Mouse (Mus musculus) MEL (cell line): Measurements from ENCODE around the gene Golga3. TPM values are rescaled to one million over a fixed set of nuclear protein-coding genes. Genes with fewer than 3 reads are reported as not detected.
A peak's percentile ranks its signal among the peaks of the same experiment; 100 is the strongest.

ENCODE experiments used
- DNase-seq: peaks from one replicate; pipeline ENCODE4 v3.0.0; 2011; ENCODE audit warnings: low read depth, low spot score
- H3K27ac ChIP-seq: 2 replicates; pipeline ENCODE4 v1.5.1; 2012; ENCODE audit warnings: low read depth, mild to moderate bottlenecking, control low read depth, low read length, moderate library complexity; ENCODE audit not compliant: control insufficient read depth
- H3K27me3 ChIP-seq, 2 experiments: fragments of 150-350 bp in 1 of 2; sonication (generic) in 1 of 2; 2 replicates each; pipeline ENCODE4 v1.6.1; 2012; ENCODE audit warnings: low read length in 2 of 2, mild to moderate bottlenecking in 2 of 2, improper control_type of control experiment in 1 of 2, moderate library complexity in 1 of 2; ENCODE audit not compliant: insufficient read depth in 2 of 2, control insufficient read depth in 1 of 2
- H3K36me3 ChIP-seq, 2 experiments: 2 replicates each; pipeline ENCODE4 v1.6.1; 2012 to 2014; ENCODE audit warnings: low read length in 2 of 2, improper control_type of control experiment in 1 of 2, inconsistent platforms in 1 of 2, mild to moderate bottlenecking in 1 of 2; ENCODE audit not compliant: insufficient read depth in 2 of 2, control insufficient read depth in 1 of 2
- H3K4me1 ChIP-seq, 2 experiments: fragments of 150-350 bp in 1 of 2; sonication (generic) in 1 of 2; 2 replicates each; pipeline ENCODE4 v1.6.1; 2012; ENCODE audit warnings: low read length in 2 of 2, improper control_type of control experiment in 1 of 2, mild to moderate bottlenecking in 1 of 2; ENCODE audit not compliant: insufficient read depth in 2 of 2, control insufficient read depth in 1 of 2
- H3K4me3 ChIP-seq, 2 experiments: fragments of 150-350 bp in 1 of 2; sonication (generic) in 1 of 2; 2 replicates each; pipeline ENCODE4 v1.5.1; 2012; ENCODE audit warnings: low read depth in 2 of 2, low read length in 2 of 2, mild to moderate bottlenecking in 2 of 2, moderate library complexity in 2 of 2, control low read depth in 1 of 2, improper control_type of control experiment in 1 of 2; ENCODE audit not compliant: control insufficient read depth in 1 of 2, insufficient read depth in 1 of 2
- H3K79me2 ChIP-seq: 2 replicates; pipeline ENCODE4 v1.6.1; 2012; ENCODE audit warnings: mild to moderate bottlenecking, low read length, moderate library complexity; ENCODE audit not compliant: control insufficient read depth, poor library complexity, insufficient read depth
- H3K9ac ChIP-seq: 2 replicates; pipeline ENCODE4 v1.6.1; 2012; ENCODE audit warnings: low read depth, mild to moderate bottlenecking, control low read depth, low read length, moderate library complexity; ENCODE audit not compliant: control insufficient read depth, poor library complexity, severe bottlenecking
- H3K9me3 ChIP-seq: fragments of 150-350 bp; sonication (generic); replicated peaks from 2 replicates; pipeline ENCODE4 v1.6.1; 2012; ENCODE audit warnings: mild to moderate bottlenecking, low read length, improper control_type of control experiment, moderate library complexity; ENCODE audit not compliant: insufficient read depth
- BHLHE40 ChIP-seq: IDR thresholded peaks from 2 replicates; pipeline ENCODE4 v1.6.1; 2012; ENCODE audit warnings: low read depth, mild to moderate bottlenecking, inconsistent platforms, low read length, improper control_type of control experiment, borderline replicate concordance
- CHD1 ChIP-seq: IDR thresholded peaks from 2 replicates; pipeline ENCODE4 v1.6.1; 2012; ENCODE audit warnings: low read depth, mild to moderate bottlenecking, inconsistent platforms, low read length, improper control_type of control experiment
- CHD2 ChIP-seq: IDR thresholded peaks from 2 replicates; pipeline ENCODE4 v1.6.1; 2011; ENCODE audit warnings: low read length, improper control_type of control experiment
- CTCF ChIP-seq, 3 experiments: IDR thresholded peaks in 2 of 3; conservative IDR thresholded peaks in 1 of 3; 2 replicates each; pipeline ENCODE4 v1.5.1; 2011 to 2012; ENCODE audit warnings: low read length in 3 of 3, low read depth in 2 of 3, mild to moderate bottlenecking in 2 of 3, improper control_type of control experiment in 1 of 3, inconsistent platforms in 1 of 3, mixed read lengths in 1 of 3, moderate library complexity in 1 of 3; ENCODE audit not compliant: control insufficient read depth in 1 of 3, insufficient read depth in 1 of 3, poor library complexity in 1 of 3, severe bottlenecking in 1 of 3
- E2F4 ChIP-seq: IDR thresholded peaks from 2 replicates; pipeline ENCODE4 v1.6.1; 2011; ENCODE audit warnings: low read depth, low read length, improper control_type of control experiment, borderline replicate concordance
- EP300 ChIP-seq, 2 experiments: IDR thresholded peaks; 2 replicates each; pipeline ENCODE4 v1.6.1; 2011; ENCODE audit warnings: improper control_type of control experiment in 2 of 2, low read length in 2 of 2, low read depth in 1 of 2, mild to moderate bottlenecking in 1 of 2
- ETS1 ChIP-seq: IDR thresholded peaks from 2 replicates; pipeline ENCODE4 v1.6.1; 2012; ENCODE audit warnings: low read depth, mild to moderate bottlenecking, inconsistent platforms, low read length, improper control_type of control experiment, moderate library complexity
- GABPA ChIP-seq: IDR thresholded peaks from 2 replicates; pipeline ENCODE4 v1.6.1; 2012; ENCODE audit warnings: low read depth, mild to moderate bottlenecking, inconsistent platforms, low read length, improper control_type of control experiment, moderate library complexity
- GATA1 ChIP-seq: IDR thresholded peaks from 2 replicates; pipeline ENCODE4 v1.6.1; 2011; ENCODE audit warnings: low read depth, low read length, improper control_type of control experiment
- HCFC1 ChIP-seq: IDR thresholded peaks from 2 replicates; pipeline ENCODE4 v1.6.1; 2012; ENCODE audit warnings: low read depth, mild to moderate bottlenecking, inconsistent platforms, low read length, improper control_type of control experiment, moderate library complexity
- JUND ChIP-seq: IDR thresholded peaks from 2 replicates; pipeline ENCODE4 v1.6.1; 2011; ENCODE audit warnings: low read depth, mild to moderate bottlenecking, improper control_type of control experiment, low read length
- MAFK ChIP-seq: IDR thresholded peaks from 2 replicates; pipeline ENCODE4 v1.6.1; 2011; ENCODE audit warnings: low read depth, mild to moderate bottlenecking, low read length, improper control_type of control experiment, borderline replicate concordance
- MAX ChIP-seq: IDR thresholded peaks from 2 replicates; pipeline ENCODE4 v1.6.1; 2011; ENCODE audit warnings: low read length, improper control_type of control experiment
- MAZ ChIP-seq: IDR thresholded peaks from 2 replicates; pipeline ENCODE4 v1.6.1; 2012; ENCODE audit warnings: low read depth, mild to moderate bottlenecking, inconsistent platforms, low read length, improper control_type of control experiment
- MEF2A ChIP-seq: IDR thresholded peaks from 2 replicates; pipeline ENCODE4 v1.6.1; 2014; ENCODE audit warnings: low read depth, mild to moderate bottlenecking, inconsistent platforms, low read length, improper control_type of control experiment; ENCODE audit not compliant: poor library complexity, insufficient replicate concordance, severe bottlenecking; ENCODE audit errors: extremely low read depth
- MXI1 ChIP-seq: IDR thresholded peaks from 2 replicates; pipeline ENCODE4 v1.6.1; 2011; ENCODE audit warnings: mild to moderate bottlenecking, low read depth, low read length, improper control_type of control experiment
- MYB ChIP-seq: IDR thresholded peaks from 2 replicates; pipeline ENCODE4 v1.6.1; 2011; ENCODE audit warnings: mild to moderate bottlenecking, low read depth, low read length, improper control_type of control experiment
- MYC ChIP-seq: IDR thresholded peaks from 2 replicates; pipeline ENCODE4 v1.6.1; 2011; ENCODE audit warnings: low read depth, mild to moderate bottlenecking, low read length, improper control_type of control experiment, moderate library complexity
- NELFE ChIP-seq: IDR thresholded peaks from 2 replicates; pipeline ENCODE4 v1.6.1; 2011; ENCODE audit warnings: low read depth, low read length, improper control_type of control experiment
- NRF1 ChIP-seq: IDR thresholded peaks from 2 replicates; pipeline ENCODE4 v1.6.1; 2014; ENCODE audit warnings: low read depth, mild to moderate bottlenecking, inconsistent platforms, low read length, improper control_type of control experiment, moderate library complexity; ENCODE audit not compliant: poor library complexity, insufficient read depth, severe bottlenecking
- POLR2A ChIP-seq, 2 experiments: IDR thresholded peaks; 2 replicates each; pipeline ENCODE4 v1.6.1; 2011 to 2012; ENCODE audit warnings: low read length in 2 of 2, mild to moderate bottlenecking in 2 of 2, control low read depth in 1 of 2, improper control_type of control experiment in 1 of 2, low read depth in 1 of 2, moderate library complexity in 1 of 2; ENCODE audit not compliant: control insufficient read depth in 1 of 2, insufficient read depth in 1 of 2, poor library complexity in 1 of 2
- POLR2AphosphoS2 ChIP-seq: IDR thresholded peaks from 2 replicates; pipeline ENCODE4 v1.6.1; 2011; ENCODE audit warnings: low read length, improper control_type of control experiment
- POLR2AphosphoS5 ChIP-seq: IDR thresholded peaks from 2 replicates; pipeline ENCODE4 v1.6.1; 2012; ENCODE audit warnings: low read depth, borderline replicate concordance, mild to moderate bottlenecking, inconsistent platforms, low read length, moderate library complexity, mixed read lengths
- RAD21 ChIP-seq: IDR thresholded peaks from 2 replicates; pipeline ENCODE4 v1.6.1; 2011; ENCODE audit warnings: mild to moderate bottlenecking, low read depth, low read length, improper control_type of control experiment
- RCOR1 ChIP-seq: IDR thresholded peaks from 2 replicates; pipeline ENCODE4 v1.6.1; 2012; ENCODE audit warnings: low read depth, mild to moderate bottlenecking, inconsistent platforms, low read length, improper control_type of control experiment
- SMC3 ChIP-seq: IDR thresholded peaks from 2 replicates; pipeline ENCODE4 v1.6.1; 2011; ENCODE audit warnings: low read depth, low read length, improper control_type of control experiment
- TAL1 ChIP-seq: IDR thresholded peaks from 2 replicates; pipeline ENCODE4 v1.6.1; 2012; ENCODE audit warnings: mild to moderate bottlenecking, inconsistent platforms, low read length, moderate library complexity, mixed read lengths
- TBP ChIP-seq: IDR thresholded peaks from 2 replicates; pipeline ENCODE4 v1.8.0; 2011; ENCODE audit warnings: low read depth, low read length, improper control_type of control experiment
- TCF12 ChIP-seq: IDR thresholded peaks from 2 replicates; pipeline ENCODE4 v1.6.1; 2014; ENCODE audit warnings: low read depth, mild to moderate bottlenecking, inconsistent platforms, low read length, improper control_type of control experiment, moderate library complexity
- UBTF ChIP-seq: IDR thresholded peaks from 2 replicates; pipeline ENCODE4 v1.6.1; 2012; ENCODE audit warnings: low read depth, mild to moderate bottlenecking, inconsistent platforms, low read length, improper control_type of control experiment, moderate library complexity, borderline replicate concordance; ENCODE audit not compliant: insufficient read depth
- USF1 ChIP-seq: IDR thresholded peaks from 2 replicates; pipeline ENCODE4 v1.6.1; 2014; ENCODE audit warnings: low read depth, mild to moderate bottlenecking, inconsistent platforms, low read length, improper control_type of control experiment, moderate library complexity
- ZC3H11A ChIP-seq: IDR thresholded peaks from 2 replicates; pipeline ENCODE4 v1.6.1; 2012; ENCODE audit warnings: low read depth, mild to moderate bottlenecking, inconsistent platforms, low read length, improper control_type of control experiment
- ZKSCAN1 ChIP-seq: IDR thresholded peaks from 2 replicates; pipeline ENCODE4 v1.6.1; 2012; ENCODE audit warnings: low read depth, mild to moderate bottlenecking, inconsistent platforms, low read length, improper control_type of control experiment, moderate library complexity
- ZMIZ1 ChIP-seq: IDR thresholded peaks from 2 replicates; pipeline ENCODE4 v1.6.1; 2012; ENCODE audit warnings: low read depth, mild to moderate bottlenecking, inconsistent platforms, low read length, improper control_type of control experiment, moderate library complexity
- ZNF384 ChIP-seq: IDR thresholded peaks from 2 replicates; pipeline ENCODE4 v1.6.1; 2012; ENCODE audit warnings: low read depth, mild to moderate bottlenecking, inconsistent platforms, low read length, improper control_type of control experiment
- polyA plus RNA-seq, 2 experiments: library from polyadenylated mRNA; stranded (reverse) in 1 of 2; unstranded in 1 of 2; fragments of >175 nt in 1 of 2; fragments of >200 nt in 1 of 2; gene quantifications; 2 replicates each; pipeline versions ENCODE4 v1.2.1 to v1.2.4; 2012; ENCODE audit warnings: low replicate concordance in 2 of 2, low read depth in 1 of 2; ENCODE audit not compliant: insufficient read length in 2 of 2, insufficient read depth in 1 of 2, missing spikeins in 1 of 2
- total RNA-seq: library from RNA; depleted of rRNA; stranded (reverse); fragments of 300-350 nt; gene quantifications from 2 replicates; pipeline ENCODE4 v1.2.3, GENCODE M21; 2012

Golga3 gene
- total and polyA plus RNA-seq, 3 experiments, result 17.4 to 80.3 (median 21.7) TPM

DNA sequence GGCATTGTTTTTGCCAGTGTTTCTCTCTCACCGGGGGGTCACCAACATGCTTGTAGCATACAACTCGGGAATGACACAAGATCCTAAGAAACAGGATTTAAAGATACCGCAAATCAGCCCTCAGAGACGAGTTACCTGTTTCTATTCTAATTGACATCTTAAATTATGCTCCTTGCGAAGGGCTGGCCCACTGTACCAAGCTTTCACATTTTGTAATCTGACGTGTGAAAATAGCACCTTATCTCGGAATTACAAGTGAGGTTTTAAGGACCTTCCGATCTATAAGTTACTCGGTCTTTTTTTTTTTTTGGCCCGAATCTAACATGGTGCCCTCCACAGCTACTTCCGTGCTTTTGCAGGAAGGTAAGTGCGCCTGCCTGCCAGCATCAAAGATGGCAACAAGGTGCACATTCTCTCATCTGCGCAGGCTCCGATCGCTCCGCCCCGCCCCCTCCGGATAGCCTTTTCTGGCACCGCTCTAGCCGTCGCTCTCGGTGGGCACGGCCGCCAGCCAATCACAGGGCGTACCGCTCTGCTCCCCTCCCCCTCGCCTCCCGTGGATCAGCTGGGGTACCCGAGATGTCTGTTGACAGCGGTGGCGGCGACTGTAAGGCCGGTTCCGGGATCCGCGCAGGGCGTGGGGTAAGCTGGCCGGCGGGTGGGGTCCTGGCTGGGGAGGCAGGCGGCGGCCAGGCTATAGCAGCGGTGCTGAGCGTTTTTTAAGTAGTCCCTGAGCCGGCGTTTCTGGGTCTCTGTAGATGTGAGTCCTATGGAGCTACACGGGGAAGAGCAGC, 41.0 kb upstream of the Golga3 start, which contains the start of gene Chfr:
TSS of gene Chfr (plus strand) at position 550 of the 794 bp plus-strand sequence.
- Histone ChIP-seq H3K27ac (peak within 1 kb of the TSS; percentile 82), H3K4me1 (peaks cover 20 to 34% of the 10 kb centered on the region in 2 experiments), H3K79me2 (peaks cover 21% of the 10 kb centered on the region), H3K9me3 (no peaks in the 10 kb centered on the region), H3K36me3 (peaks cover 0 to 39% of the 10 kb centered on the region in 2 experiments; a peak in 2 of 4 replicates), H3K9ac (peak within 1 kb of the TSS; percentile 88), H3K27me3 (no peaks in the 10 kb centered on the region), H3K4me3 (peak within 1 kb of the TSS; percentile 96 to 98)
- DNase-seq, result peak; percentile 99
- TF ChIP-seq CTCF (IDR thresholded peaks at IDR 0.05 in 2 of 3, conservative IDR thresholded peaks at IDR 0.05 in 1 of 3; ENCODE audit: control insufficient read depth in 1 of 3, insufficient read depth in 1 of 3, low read depth in 2 of 3, low read length in 3 of 3, poor library complexity in 1 of 3, severe bottlenecking in 1 of 3) (no peak), BHLHE40 (no peak; the same call in 1 of the 2 replicates), TBP (peak; percentile 57; the same call in 1 of the 2 replicates), ZNF384 (peak; percentile 97), EP300 (IDR thresholded peaks at IDR 0.05; ENCODE audit: low read depth in 1 of 2, low read length in 2 of 2) (peak in 1 of 2 experiments; percentile 49; a peak in 2 of 4 replicates), MXI1 (peak; percentile 92), GABPA (peak; percentile 16; the same call in 1 of the 2 replicates), CHD2 (peak; percentile 79), POLR2AphosphoS5 (no peak), RAD21 (no peak), MYB (no peak), E2F4 (no peak), MAX (no peak), TAL1 (no peak), HCFC1 (peak; percentile 96), RCOR1 (no peak), MAZ (peak; percentile 60; the same call in 1 of the 2 replicates), ETS1 (peak; percentile 89), POLR2AphosphoS2 (0 out of 2 replicates have a peak, but pooled peaks have one; percentile 41), SMC3 (no peak), ZMIZ1 (peak; percentile 46; the same call in 1 of the 2 replicates), USF1 (no peak), NRF1 (peak; percentile 83), UBTF (no peak), MAFK (no peak), MEF2A (no peak), CHD1 (no peak), POLR2A (IDR thresholded peaks at IDR 0.05; ENCODE audit: control insufficient read depth in 1 of 2, insufficient read depth in 1 of 2, low read depth in 1 of 2, low read length in 2 of 2, poor library complexity in 1 of 2) (peak; percentile 79 to 83), MYC (peak; percentile 31; the same call in 1 of the 2 replicates), TCF12 (peak; percentile 51; the same call in 1 of the 2 replicates), NELFE (peak; percentile 47; the same call in 1 of the 2 replicates), JUND (no peak), ZC3H11A (no peak), ZKSCAN1 (no peak), GATA1 (peak; percentile 39; the same call in 1 of the 2 replicates)
